Mouse (Mus musculus) induced T-regulatory cell, adult 2 months (primary cell): ENCODE measurements around the gene Gm13289.
A peak's percentile ranks its signal among the peaks of the same experiment; 100 is the strongest.
"Not testable (repeated sequence)": the region's sequence is repeated elsewhere in the genome, so short reads cannot be mapped to it uniquely, and the experiment has no call there.

Experiments
- DNase-seq: peaks from one replicate; pipeline ENCODE4 v3.0.0-alpha.2; 2012; ENCODE audit warnings: low read depth

The Gm13289 gene

GRCm38 (mm10) chr4:88782335-88782734, 5.6 kb downstream of the Gm13289 start:
- not testable (repeated sequence) for DNase-seq

DNA sequence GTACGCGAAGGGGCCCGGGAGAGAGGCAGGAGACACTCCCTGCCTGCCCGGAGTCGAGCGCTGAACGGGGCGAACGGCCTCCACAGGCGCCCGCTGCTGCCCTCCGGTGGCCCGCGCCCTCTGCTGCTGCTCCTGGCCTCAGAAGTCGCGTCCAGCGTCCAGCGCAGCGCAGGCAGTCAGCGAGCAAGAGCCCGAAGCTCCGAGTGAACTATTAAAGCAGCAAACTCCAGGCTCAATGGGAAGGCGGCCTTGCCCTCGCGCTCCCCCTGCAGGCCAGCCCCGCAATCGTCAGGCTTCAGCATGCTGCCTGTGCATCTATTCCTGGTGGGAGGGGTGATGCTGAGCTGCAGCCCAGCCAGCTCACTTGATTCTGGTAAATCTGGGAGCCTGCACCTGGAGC, 8.7 kb downstream of the Gm13289 start, which contains the start of gene Gm13276:
Gene Gm13276 (plus strand): TSS at position 301 of the 400 bp plus-strand sequence.
- DNase-seq, result not testable (repeated sequence)

GRCm38 (mm10) chr4:88788402-88788801, 11.7 kb downstream of the Gm13289 start, which contains the start of gene Gm13277:
Gm13277 (plus strand) TSS chr4:88788632.
- DNase-seq, result not testable (repeated sequence)

GRCm38 (mm10) chr4:88791250-88791649, 14.5 kb downstream of the Gm13289 start, which contains the start of gene Gm13278:
Gm13278 (plus strand) TSS chr4:88791550.
- not testable (repeated sequence) for DNase-seq

DNA sequence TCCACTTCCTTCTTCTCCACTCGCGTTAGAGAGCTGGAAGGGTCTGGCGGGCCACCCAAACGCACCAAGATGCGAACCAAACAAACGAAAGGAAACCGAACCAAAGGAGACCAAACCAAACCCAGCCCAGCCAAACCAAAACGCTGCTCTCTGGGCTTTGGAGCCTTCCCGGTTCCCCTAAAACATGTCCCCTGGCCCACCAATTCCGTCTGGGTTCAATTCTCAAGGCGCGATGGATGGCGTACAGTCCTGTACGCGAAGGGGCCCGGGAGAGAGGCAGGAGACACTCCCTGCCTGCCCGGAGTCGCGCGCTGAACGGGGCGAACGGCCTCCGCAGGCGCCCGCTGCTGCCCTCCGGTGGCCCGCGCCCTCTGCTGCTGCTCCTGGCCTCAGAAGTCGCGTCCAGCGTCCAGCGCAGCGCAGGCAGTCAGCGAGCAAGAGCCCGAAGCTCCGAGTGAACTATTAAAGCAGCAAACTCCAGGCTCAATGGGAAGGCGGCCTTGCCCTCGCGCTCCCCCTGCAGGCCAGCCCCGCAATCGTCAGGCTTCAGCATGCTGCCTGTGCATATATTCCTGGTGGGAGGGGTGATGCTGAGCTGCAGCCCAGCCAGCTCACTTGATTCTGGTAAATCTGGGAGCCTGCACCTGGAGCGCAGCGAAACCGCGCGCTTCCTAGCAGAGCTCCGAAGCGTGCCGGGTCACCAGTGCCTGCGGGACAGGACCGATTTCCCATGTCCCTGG, 17.4 kb downstream of the Gm13289 start, which contains the start of gene Gm13275:
Gene Gm13275 (plus strand): TSS at position 552 of the 740 bp plus-strand sequence.
- not testable (repeated sequence) for DNase-seq

DNA sequence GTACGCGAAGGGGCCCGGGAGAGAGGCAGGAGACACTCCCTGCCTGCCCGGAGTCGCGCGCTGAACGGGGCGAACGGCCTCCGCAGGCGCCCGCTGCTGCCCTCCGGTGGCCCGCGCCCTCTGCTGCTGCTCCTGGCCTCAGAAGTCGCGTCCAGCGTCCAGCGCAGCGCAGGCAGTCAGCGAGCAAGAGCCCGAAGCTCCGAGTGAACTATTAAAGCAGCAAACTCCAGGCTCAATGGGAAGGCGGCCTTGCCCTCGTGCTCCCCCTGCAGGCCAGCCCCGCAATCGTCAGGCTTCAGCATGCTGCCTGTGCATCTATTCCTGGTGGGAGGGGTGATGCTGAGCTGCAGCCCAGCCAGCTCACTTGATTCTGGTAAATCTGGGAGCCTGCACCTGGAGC, 20.4 kb downstream of the Gm13289 start, which contains the start of gene Gm13279:
Gene Gm13279 (plus strand): TSS at position 301 of the 400 bp plus-strand sequence.
- not testable (repeated sequence) for DNase-seq

DNA sequence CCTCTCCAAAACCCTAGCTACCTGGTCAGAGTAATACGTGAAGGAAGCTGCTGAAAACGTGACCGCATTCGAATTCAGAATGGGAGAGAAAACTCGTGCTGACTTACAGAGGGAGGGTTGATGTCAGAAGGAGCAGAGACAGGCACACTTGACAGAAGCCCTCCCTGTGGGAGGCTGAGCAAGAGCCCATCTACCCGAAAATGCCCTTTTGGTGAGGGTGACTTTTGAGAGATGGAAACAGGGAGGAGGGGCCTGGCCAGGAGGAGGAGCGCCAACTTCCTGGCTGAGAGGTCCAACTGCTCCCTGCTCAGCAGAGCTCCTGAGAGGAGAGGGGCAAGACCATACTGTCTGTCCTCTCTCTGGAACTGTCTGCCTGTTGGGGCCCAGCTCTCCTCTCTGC, 22.6 kb downstream of the Gm13289 start, which contains the start of gene Gm13285:
Gene Gm13285 (plus strand): TSS at position 301 of the 400 bp plus-strand sequence.
- DNase-seq, result not testable (repeated sequence)

DNA sequence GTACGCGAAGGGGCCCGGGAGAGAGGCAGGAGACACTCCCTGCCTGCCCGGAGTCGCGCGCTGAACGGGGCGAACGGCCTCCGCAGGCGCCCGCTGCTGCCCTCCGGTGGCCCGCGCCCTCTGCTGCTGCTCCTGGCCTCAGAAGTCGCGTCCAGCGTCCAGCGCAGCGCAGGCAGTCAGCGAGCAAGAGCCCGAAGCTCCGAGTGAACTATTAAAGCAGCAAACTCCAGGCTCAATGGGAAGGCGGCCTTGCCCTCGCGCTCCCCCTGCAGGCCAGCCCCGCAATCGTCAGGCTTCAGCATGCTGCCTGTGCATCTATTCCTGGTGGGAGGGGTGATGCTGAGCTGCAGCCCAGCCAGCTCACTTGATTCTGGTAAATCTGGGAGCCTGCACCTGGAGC, 26.2 kb downstream of the Gm13289 start, which contains the start of gene Gm13287:
Gene Gm13287 (plus strand): TSS at position 301 of the 400 bp plus-strand sequence.
- DNase-seq, result not testable (repeated sequence)

DNA sequence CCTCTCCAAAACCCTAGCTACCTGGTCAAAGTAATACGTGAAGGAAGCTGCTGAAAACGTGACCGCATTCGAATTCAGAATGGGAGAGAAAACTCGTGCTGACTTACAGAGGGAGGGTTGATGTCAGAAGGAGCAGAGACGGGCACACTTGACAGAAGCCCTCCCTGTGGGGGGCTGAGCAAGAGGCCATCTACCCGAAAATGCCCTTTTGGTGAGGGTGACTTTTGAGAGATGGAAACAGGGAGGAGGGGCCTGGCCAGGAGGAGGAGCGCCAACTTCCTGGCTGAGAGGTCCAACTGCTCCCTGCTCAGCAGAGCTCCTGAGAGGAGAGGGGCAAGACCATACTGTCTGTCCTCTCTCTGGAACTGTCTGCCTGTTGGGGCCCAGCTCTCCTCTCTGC, 28.5 kb downstream of the Gm13289 start, which contains the start of gene Gm13288:
Gene Gm13288 (plus strand): TSS at position 301 of the 400 bp plus-strand sequence.
- not testable (repeated sequence) for DNase-seq

DNA sequence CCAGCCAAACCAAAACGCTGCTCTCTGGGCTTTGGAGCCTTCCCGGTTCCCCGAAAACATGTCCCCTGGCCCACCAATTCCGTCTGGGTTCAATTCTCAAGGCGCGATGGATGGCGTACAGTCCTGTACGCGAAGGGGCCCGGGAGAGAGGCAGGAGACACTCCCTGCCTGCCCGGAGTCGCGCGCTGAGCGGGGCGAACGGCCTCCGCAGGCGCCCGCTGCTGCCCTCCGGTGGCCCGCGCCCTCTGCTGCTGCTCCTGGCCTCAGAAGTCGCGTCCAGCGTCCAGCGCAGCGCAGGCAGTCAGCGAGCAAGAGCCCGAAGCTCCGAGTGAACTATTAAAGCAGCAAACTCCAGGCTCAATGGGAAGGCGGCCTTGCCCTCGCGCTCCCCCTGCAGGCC, 29.0 kb downstream of the Gm13289 start:
- DNase-seq, result not testable (repeated sequence)

GRCm38 (mm10) chr4:88815928-88816327, 39.2 kb downstream of the Gm13289 start, which contains the start of gene Ifna7:
Ifna7 (plus strand) TSS chr4:88816228.
- no peak for DNase-seq

GRCm38 (mm10) chr4:88819659-88820058, 42.9 kb downstream of the Gm13289 start, which contains the start of gene Ifna11:
Ifna11 (plus strand) TSS chr4:88819959.
- DNase-seq, result no peak

GRCm38 (mm10) chr4:88822995-88823394, 46.3 kb downstream of the Gm13289 start:
- DNase-seq, result peak; percentile 55
